Mouse (Mus musculus) bone marrow macrophage, adult 2 months (primary cell): ENCODE results near the gene Agrp.

Experiments used
- CTCF ChIP-seq: IDR thresholded peaks from 2 replicates; pipeline ENCODE4 v1.5.1; 2012; ENCODE audit warnings: low read depth, mild to moderate bottlenecking, low read length, moderate library complexity
- POLR2A ChIP-seq: IDR thresholded peaks from 2 replicates; pipeline ENCODE4 v1.6.1; 2012; ENCODE audit warnings: mild to moderate bottlenecking, low read depth, low read length, borderline replicate concordance

DNA sequence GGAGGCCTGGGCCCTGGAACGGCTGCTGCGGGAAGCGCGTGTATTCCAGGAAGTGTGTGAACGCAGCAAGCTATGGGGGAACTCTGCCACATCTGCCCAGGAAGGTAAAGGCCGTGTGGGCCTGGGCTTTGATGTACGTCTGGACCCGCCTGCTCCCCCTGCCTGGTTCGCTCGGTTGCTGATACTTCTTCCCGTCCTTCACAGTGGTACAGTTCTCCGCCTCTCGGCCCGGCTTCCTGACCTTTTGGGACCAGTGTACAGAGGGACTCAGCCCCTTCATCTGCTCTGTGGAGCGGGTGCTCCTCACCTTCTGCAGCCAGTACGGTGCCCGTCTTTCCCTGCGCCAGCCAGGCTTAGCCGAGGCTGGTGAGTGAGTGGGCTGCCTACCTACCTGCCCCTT lies 17.0 kb downstream of the Agrp start:
- no peak for TF ChIP-seq POLR2A
- no peak for TF ChIP-seq CTCF
